Mouse (Mus musculus): ENCODE measurements around the gene Tas2r138.
"Not testable (repeated sequence)": the region's sequence is repeated elsewhere in the genome, so short reads cannot be mapped to it uniquely, and the experiment has no call there.

GRCm38 (mm10) chr6:40598546-40598945, 14.6 kb downstream of the Tas2r138 start:
- not testable (repeated sequence) for TF ChIP-seq CTCF (IDR thresholded peaks at IDR 0.05; ENCODE audit: control insufficient read depth, insufficient read depth, insufficient read length); USF1 (IDR thresholded peaks at IDR 0.05; ENCODE audit: low read depth); MAX (IDR thresholded peaks at IDR 0.05); MYOD1 (IDR thresholded peaks at IDR 0.05; ENCODE audit: control insufficient read depth, insufficient read length, low read depth); CEBPB (IDR thresholded peaks at IDR 0.05; ENCODE audit: low read depth)
